Mouse (Mus musculus) kidney, adult 11 months (tissue): ENCODE results near the gene Nrp1.

Experiments
- DNase-seq: peaks from one replicate; pipeline ENCODE4 v3.0.0; 2022

Gene Nrp1

GRCm38 (mm10) chr8:128371789-128372188 is 13.4 kb downstream of the Nrp1 start:
- DNase-seq, result no peak

- no peak for DNase-seq
Observed at GRCm38 (mm10) chr8:128372724-128373123, 14.3 kb downstream of the Nrp1 start.

GRCm38 (mm10) chr8:128373418-128373817 is 15.0 kb downstream of the Nrp1 start:
- DNase-seq, result no peak

- no peak for DNase-seq
Observed at GRCm38 (mm10) chr8:128375291-128375690, 16.9 kb downstream of the Nrp1 start.

GRCm38 (mm10) chr8:128383176-128383575 is 24.8 kb downstream of the Nrp1 start:
- no peak for DNase-seq

- no peak for DNase-seq
Observed at GRCm38 (mm10) chr8:128384366-128384765, 26.0 kb downstream of the Nrp1 start.

- no peak for DNase-seq
Observed at GRCm38 (mm10) chr8:128384921-128385332, 26.5 kb downstream of the Nrp1 start.

GRCm38 (mm10) chr8:128386963-128387621 is 28.7 kb downstream of the Nrp1 start:
- peak; percentile 72 for DNase-seq

- DNase-seq, result no peak
Observed at GRCm38 (mm10) chr8:128390759-128391158, 32.4 kb downstream of the Nrp1 start.

- DNase-seq, result no peak
Observed at GRCm38 (mm10) chr8:128391182-128391760, 32.9 kb downstream of the Nrp1 start.

GRCm38 (mm10) chr8:128394671-128395193 is 36.3 kb downstream of the Nrp1 start:
- no peak for DNase-seq

- DNase-seq, result no peak
Observed at GRCm38 (mm10) chr8:128396968-128397367, 38.6 kb downstream of the Nrp1 start.

GRCm38 (mm10) chr8:128397441-128397840 is 39.0 kb downstream of the Nrp1 start:
- no peak for DNase-seq

- no peak for DNase-seq
Observed at GRCm38 (mm10) chr8:128398472-128399091, 40.2 kb downstream of the Nrp1 start.

- no peak for DNase-seq
Observed at GRCm38 (mm10) chr8:128400286-128400685, 41.9 kb downstream of the Nrp1 start.

GRCm38 (mm10) chr8:128404876-128405275 is 46.5 kb downstream of the Nrp1 start:
- no peak for DNase-seq

- DNase-seq, result no peak
Observed at GRCm38 (mm10) chr8:128413381-128413780, 55.0 kb downstream of the Nrp1 start.

- no peak for DNase-seq
Observed at GRCm38 (mm10) chr8:128415730-128416684, 57.6 kb downstream of the Nrp1 start.

- no peak for DNase-seq
Observed at GRCm38 (mm10) chr8:128416896-128417295, 58.5 kb downstream of the Nrp1 start.

GRCm38 (mm10) chr8:128417956-128418796 is 59.8 kb downstream of the Nrp1 start:
- no peak for DNase-seq

- DNase-seq, result no peak
Observed at GRCm38 (mm10) chr8:128419984-128420383, 61.6 kb downstream of the Nrp1 start.

- no peak for DNase-seq
Observed at GRCm38 (mm10) chr8:128420402-128420801, 62.0 kb downstream of the Nrp1 start.
